Mouse (Mus musculus) spleen, postnatal 36 days (tissue): ENCODE data around the gene Tnfrsf1b.
"Not testable (repeated sequence)": the region's sequence is repeated elsewhere in the genome, so short reads cannot be mapped to it uniquely, and the experiment has no call there.

Experiments
- DNase-seq, 2 experiments: peaks; one replicate each; pipeline ENCODE4 v3.0.0; 2022; ENCODE audit warnings: low spot score in 2 of 2, mixed read lengths in 1 of 2

The Tnfrsf1b gene

GRCm38 (mm10) chr4:145192686-145193085 is 54.0 kb downstream of the Tnfrsf1b start:
- DNase-seq, result no peak

- DNase-seq, result no peak
These were observed 58.1 kb downstream of the Tnfrsf1b start for GRCm38 (mm10) chr4:145188561-145188960.

- DNase-seq, result no peak
These were observed 59.1 kb downstream of the Tnfrsf1b start for GRCm38 (mm10) chr4:145187619-145188018.

- DNase-seq, result no peak
These were observed 67.6 kb downstream of the Tnfrsf1b start for GRCm38 (mm10) chr4:145178918-145179549.

GRCm38 (mm10) chr4:145165542-145165941 is 81.1 kb downstream of the Tnfrsf1b start:
- DNase-seq, result not testable (repeated sequence)

GRCm38 (mm10) chr4:145164111-145164510 is 82.6 kb downstream of the Tnfrsf1b start:
- DNase-seq, result no peak
